Mouse (Mus musculus): ENCODE measurements at regions not wholly inside any gene's neighbourhood (a gene's known extent, or its start where the extent isn't known, plus 50 kb on each side); places are given as distances from the start of the nearest gene placed in this dataset.
"Not testable (repeated sequence)": the region's sequence is repeated elsewhere in the genome, so short reads cannot be mapped to it uniquely, and the experiment has no call there.

- DNase-seq (ENCODE audit: low spot score in 2 of 2) = no peak
These were observed 119.9 kb downstream of the Plod2 start for GRCm38 (mm10) chr9:92661938-92662337.

- DNase-seq (ENCODE audit: low spot score in 2 of 2) = no peak
These were observed 125.4 kb downstream of the Plod2 start for GRCm38 (mm10) chr9:92667361-92667881.

DNA sequence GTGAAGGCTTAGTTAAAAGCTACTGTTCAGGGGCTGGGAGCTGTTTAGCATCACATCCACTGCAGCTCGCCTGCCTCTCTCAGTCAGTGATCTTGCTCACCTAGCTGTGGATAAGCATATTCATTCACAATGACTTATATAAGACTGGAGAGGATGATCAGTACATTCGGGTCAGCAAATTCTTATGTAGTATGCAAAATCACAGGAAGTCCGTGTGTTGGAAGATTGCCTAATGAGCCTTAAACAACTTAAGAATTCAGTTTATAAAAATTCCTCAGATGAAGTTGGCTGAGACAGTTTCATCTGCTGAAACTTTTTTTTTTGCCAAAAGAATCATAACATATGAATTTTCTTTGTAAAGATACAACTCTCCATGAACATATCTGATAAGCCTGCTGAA lies 129.9 kb downstream of the Plod2 start:
- no peak for DNase-seq (ENCODE audit: low spot score in 2 of 2)

GRCm38 (mm10) chr9:92694361-92695016 lies 152.5 kb downstream of the Plod2 start:
- DNase-seq (ENCODE audit: low spot score in 2 of 2) = no peak

GRCm38 (mm10) chr9:92697971-92698370 lies 155.9 kb downstream of the Plod2 start:
- no peak for DNase-seq (ENCODE audit: low spot score in 2 of 2)

DNA sequence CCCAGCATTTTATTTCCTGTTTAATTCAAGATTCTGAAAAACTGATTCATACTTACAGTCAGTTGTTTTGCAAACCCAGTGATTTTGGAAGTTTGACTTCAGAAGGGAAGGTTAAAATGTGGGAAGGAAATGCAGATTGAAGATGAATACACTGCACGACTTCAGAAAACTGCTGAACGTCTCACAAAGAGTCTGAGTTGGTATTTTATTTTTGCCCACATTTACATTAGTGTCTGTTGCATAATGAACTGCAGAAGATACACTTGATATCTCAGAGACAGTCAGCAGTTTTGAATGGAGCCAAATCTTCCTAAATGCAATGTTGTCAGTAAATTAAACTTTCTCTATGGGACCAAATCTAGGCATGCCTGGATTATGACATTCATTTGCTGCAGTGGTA lies 162.7 kb downstream of the Plod2 start:
- no peak for DNase-seq (ENCODE audit: low spot score in 2 of 2)

- no peak for DNase-seq (ENCODE audit: low spot score in 2 of 2)
These were observed 165.0 kb downstream of the Plod2 start for GRCm38 (mm10) chr9:92707011-92707410.

DNA sequence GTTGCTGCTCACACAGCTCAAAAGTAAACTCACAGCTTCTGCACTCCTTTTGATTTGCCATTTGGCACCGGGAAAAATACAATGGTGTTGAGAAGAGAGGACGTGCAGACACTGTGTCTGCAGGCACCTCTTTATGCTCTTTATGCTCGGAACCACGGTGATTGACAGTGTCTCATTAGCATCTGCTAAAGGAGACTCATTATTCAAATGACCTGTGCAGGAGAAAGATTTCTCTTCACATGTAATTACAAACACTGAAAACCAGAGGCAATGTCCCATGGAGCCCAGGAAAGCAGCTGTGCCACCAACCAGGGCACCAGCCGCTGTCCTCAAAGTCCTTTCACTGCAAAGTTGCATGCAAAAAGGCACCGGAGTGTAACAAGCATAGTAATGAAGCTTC lies 175.2 kb downstream of the Plod2 start:
- DNase-seq (ENCODE audit: low spot score in 2 of 2) = no peak

DNA sequence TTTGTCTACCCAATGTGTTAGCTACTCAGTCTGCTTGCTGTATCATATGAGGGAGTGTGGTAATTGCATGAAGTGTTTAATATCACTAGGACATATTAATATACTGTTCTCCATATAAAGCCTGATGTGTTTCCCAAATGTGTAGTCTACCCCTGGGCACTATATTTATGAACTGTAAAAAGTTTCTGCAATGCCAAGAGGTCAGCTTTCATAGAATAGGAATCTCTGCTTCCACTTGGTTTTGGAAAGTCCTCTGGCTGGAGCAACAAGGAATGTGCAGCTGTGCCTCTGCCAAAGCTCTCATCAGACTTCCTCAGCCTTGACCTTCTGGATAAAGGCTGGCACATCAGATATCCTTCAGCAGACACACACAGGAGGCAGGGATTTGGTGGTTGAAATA lies 176.3 kb downstream of the Plod2 start:
- no peak for DNase-seq (ENCODE audit: low spot score in 2 of 2)

- no peak for DNase-seq (ENCODE audit: low spot score in 2 of 2)
These were observed 177.2 kb downstream of the Plod2 start for GRCm38 (mm10) chr9:92719251-92719650.

DNA sequence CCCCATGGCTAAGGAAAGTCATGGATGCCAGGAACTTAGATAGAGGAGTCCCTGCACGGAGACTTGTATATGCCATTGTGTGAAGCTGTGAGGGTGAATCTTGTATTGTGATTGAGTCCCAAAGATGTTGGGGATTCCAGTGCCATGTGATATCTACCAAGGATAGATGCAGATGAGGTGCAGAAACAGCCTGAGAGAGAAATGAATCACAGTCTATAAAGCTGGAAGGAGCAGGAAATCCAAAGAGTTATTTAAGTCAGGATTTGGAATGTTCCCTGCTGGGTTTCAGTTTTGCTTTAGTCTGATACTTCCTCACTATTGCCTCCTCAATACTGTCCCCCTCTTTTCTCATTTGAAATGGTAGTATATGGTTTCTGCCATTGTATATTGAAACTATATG lies 186.8 kb downstream of the Plod2 start:
- no peak for DNase-seq (ENCODE audit: low spot score in 2 of 2)

DNA sequence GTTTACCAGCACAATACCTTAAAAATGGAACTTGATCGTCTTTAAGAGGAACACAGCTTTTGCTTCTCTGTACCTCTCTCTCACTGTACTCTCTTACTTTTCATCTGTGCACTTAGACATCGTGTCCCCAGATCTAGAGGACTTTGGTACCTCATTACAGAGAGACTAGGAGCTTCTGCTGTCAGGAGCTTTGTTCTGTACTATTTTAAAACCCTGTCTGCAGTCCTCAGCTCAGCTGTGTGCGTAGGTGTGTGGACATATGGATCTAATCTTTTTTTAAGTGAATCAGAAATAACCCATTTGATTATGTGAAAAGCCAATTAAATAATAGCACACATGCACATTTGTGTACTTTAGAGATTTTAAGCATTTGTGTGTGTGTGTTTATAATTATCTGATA lies 189.4 kb downstream of the Plod2 start:
- DNase-seq (ENCODE audit: low spot score in 2 of 2) = no peak

GRCm38 (mm10) chr9:92767532-92767931 lies 225.5 kb downstream of the Plod2 start:
- DNase-seq (ENCODE audit: low spot score in 2 of 2) = no peak

- DNase-seq (ENCODE audit: low spot score in 2 of 2) = no peak
These were observed 226.4 kb downstream of the Plod2 start for GRCm38 (mm10) chr9:92768432-92768831.

DNA sequence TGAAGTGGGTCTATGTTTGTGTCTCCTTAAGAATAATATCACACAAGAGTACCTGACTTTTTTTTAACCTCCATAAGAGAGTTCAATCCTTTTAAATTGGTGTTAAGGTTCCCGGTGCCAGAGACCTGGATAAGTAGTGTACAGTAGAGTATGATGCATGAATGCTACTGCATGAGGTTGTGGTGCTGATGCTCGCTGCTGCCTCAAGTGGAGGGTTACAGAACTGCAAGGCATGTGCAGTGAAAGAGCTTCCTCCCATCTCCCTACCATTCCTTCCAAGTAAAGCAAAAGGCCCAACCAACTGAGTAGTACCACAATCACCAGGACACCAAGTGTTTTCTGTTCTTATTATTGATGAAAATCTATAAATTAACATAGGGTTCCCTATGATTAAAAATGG lies 227.5 kb downstream of the Plod2 start:
- DNase-seq (ENCODE audit: low spot score in 2 of 2) = peak; percentile 0 to 4

DNA sequence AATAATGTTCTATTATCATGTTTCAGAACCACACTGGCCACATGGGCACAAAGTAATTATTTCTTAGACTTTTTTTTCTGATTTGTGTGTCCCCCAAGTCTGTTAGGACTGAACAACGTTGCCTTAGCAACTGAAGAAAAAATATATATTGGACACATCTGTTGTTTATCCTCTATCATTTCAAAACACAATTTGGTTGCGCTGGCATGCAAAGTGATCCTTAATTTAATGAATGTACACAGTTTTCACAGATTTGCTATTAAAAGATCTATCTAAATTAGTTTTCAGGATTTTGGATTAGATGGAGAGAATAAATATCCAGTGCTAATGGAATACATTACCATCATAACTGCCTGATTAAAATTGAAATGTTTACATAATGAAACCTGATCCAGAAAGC lies 229.0 kb downstream of the Plod2 start:
- DNase-seq (ENCODE audit: low spot score in 2 of 2) = no peak

GRCm38 (mm10) chr9:92771716-92772115 lies 229.7 kb downstream of the Plod2 start:
- DNase-seq (ENCODE audit: low spot score in 2 of 2) = no peak

- DNase-seq (ENCODE audit: low spot score in 2 of 2) = no peak
These were observed 241.0 kb downstream of the Plod2 start for GRCm38 (mm10) chr9:92782922-92783454.

DNA sequence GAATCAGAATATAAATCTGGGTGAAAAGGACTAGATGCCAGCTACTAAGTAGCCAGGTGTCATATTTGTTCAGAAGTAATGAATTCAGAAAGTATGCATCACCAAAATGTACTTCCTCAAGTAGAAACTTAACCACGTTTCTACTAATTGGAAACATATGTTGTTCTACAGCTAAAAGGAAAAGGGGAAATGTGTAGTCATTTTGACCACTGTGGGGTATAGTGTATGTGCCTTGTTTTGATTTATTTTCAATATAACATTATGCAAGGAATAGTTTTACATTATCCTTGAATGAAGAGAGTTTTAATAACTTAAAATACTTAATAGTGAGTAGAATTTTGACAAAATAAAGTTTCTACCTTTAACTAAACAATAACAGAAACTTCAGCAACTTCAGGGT lies 257.7 kb downstream of the Plod2 start:
- no peak for DNase-seq (ENCODE audit: low spot score in 2 of 2)

DNA sequence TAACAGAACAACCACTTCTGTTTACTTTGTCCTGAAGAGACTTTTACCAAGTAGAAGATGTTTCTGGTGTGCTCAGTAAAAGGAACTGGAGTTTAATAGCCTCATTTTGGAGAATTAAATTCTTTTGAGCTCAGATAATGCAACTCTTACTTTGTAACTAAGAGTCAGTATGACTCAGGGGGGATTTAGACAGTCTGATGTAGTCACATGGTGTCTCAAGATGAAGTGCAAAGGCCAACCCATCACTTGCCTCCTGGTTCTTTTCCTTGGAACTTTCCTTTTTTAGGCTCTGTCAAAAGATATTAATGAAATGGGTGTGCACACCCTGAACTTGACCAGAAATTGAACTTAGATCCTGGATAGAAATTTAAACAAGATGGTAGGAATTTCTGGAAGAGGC lies 267.4 kb downstream of the Plod2 start:
- DNase-seq (ENCODE audit: low spot score in 2 of 2) = no peak

- DNase-seq (ENCODE audit: low spot score in 2 of 2) = no peak
These were observed 278.7 kb downstream of the Plod2 start for GRCm38 (mm10) chr9:92820721-92821120.

DNA sequence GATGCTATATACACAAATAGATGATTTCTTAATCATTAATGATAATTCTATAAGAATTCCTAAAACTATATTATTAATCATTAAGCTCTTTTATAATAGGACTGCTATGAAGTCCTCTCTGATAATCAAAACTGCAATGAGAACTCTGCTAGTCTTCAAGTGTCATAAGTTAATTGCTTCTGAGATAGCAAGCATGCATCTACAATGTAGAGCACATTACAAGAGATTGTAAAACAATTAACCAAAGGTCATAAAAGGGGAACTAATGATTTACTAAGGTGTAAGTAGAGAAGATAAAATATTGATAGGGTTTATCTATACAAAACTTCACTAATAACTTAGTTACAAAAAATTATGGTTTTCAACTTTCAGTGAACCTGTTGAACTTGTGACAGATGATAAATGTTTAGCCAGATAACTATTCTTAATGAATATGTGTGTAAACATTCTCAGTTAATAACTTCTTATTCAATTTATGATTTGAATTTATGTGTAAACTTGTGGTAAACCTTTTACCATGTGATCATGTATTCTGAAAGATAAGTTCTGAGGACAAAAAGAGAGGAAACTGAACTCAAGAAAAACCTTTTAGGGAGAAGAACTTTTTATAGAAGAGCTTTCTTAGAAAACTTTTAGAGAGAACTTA lies 284.8 kb downstream of the Plod2 start:
- DNase-seq (ENCODE audit: low spot score in 2 of 2) = no peak

GRCm38 (mm10) chr9:92836156-92836555 lies 294.1 kb downstream of the Plod2 start:
- not testable (repeated sequence) for DNase-seq (ENCODE audit: low spot score in 2 of 2)

All from natural killer cell, adult 2 months (primary cell).